Mouse (Mus musculus) natural killer cell, adult 2 months (primary cell): ENCODE results near the gene Taf3.

Source experiments
- DNase-seq, 2 experiments: peaks; one replicate each; pipeline ENCODE4 v3.0.0; 2022; ENCODE audit warnings: low spot score in 2 of 2

Gene Taf3

DNA sequence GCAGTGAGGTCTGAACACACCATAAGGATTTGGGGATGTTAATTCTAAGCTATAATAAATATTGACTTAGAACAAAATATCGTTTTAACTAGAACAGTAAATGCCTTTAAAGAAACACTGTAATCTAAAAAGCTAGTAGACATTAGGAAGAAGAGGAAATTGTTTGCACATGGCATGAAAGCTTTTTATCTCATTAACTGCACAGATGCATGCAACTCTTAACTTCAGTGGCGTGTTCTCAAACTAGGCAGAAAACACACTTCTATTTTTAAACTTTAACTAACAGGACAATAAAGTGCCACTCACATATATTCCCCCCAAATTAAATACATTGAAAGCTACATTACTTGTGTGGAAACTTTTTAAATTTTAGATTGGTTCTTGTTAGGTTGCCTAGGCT is 91.8 kb downstream of the Taf3 start:
- no peak for DNase-seq

GRCm38 (mm10) chr2:9955576-9956535 is 92.5 kb downstream of the Taf3 start:
- DNase-seq: no peak

- peak; percentile 11 to 16 for DNase-seq
These were observed 101.7 kb downstream of the Taf3 start for GRCm38 (mm10) chr2:9946739-9947138.

DNA sequence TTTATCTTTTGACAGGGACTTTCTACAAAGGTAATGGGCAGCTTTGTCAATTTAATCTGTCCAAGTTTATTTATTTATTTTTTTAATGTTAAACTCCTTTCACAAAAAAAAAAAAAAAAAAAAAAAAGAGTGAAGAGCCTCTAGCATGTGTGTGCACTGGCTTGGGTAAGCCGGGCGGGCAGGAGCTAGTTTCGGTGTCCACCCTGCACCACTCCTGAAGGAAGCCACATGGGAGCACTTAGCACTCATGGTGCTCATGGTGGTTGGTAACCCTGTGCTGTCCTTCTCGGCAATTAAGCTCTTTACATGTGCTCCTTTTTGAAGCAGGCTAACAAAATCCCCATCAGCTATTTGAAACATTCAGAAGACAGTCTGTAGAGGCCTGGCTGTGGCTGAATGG is 102.8 kb downstream of the Taf3 start:
- no peak for DNase-seq

GRCm38 (mm10) chr2:9943011-9943410 is 105.4 kb downstream of the Taf3 start:
- no peak for DNase-seq

GRCm38 (mm10) chr2:9939250-9939649 is 109.1 kb downstream of the Taf3 start:
- DNase-seq: no peak

DNA sequence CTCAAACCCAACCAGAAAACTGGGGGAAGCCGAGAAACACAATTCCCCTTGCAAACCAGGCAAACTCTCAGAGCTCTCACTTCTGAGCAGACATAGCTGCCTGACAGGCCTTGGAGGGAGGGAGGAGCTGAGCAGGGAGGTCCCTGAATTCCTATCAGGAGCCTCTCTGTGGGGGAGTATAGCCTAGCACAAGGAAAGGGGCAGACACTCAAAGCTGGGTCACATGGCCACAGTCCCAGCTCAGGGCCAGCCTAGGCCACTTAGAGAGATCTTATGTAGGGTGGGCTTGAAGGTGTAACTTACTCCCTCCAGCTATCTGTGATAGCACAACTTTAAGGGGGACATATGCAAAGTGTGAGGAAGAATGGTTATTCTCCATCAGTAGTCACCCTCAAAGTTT is 112.4 kb downstream of the Taf3 start:
- no peak for DNase-seq

DNA sequence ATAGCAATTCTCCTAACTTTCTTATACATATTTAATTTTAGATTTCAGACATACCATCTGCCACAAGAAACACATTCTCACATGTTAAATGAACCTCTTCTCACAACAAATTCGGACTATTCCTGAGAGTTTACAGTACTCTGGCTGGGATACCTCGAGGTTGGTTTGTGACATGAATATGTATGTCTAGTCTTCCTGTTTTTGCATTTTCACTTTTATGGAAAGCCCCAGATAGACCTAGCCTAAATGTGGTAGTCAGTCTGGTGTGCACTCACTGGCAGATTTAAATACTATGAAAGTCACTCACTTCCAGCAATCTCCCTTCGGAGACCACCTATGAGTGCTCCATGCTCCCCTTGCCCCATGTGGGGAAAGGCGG is 121.5 kb downstream of the Taf3 start:
- DNase-seq: no peak

GRCm38 (mm10) chr2:9926194-9926904 is 122.0 kb downstream of the Taf3 start:
- no peak for DNase-seq

DNA sequence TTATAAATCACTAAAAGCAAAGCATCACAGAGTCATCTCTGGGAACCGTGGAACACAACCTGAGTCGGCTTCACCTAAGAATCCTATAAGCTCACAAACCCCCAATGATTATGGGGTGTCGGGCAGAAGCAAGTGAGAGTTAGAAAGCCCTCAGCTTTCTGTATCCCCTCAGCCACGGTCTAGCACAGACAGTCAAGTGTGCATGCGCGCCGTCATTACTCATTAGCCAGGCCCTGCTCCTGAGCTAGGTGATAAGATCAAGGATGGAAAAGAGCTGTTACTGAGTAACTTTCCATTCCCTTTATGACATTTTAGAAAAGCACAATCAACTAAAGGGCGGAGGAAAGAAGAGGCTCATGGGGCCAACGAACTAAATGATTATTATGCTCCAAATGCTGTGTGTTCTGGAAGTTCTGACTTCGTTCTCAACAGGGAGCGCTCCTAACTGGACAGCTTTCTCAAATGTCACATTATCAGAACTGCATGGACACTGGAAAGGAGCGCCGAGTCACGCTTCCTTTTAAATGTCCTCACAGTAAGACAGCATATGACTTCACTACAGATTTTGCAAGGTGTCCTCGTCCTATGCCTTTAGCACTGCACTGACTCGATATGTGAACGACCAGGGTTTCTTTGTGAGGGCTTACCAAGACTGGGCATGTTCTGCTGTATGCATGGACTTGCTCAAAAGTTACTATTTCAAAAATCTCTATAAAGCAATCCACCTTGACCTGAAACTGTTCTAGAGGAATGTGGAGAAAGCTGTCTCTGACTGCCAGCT is 129.5 kb downstream of the Taf3 start:
- DNase-seq: no peak

GRCm38 (mm10) chr2:9917602-9918001 is 130.8 kb downstream of the Taf3 start:
- no peak for DNase-seq

DNA sequence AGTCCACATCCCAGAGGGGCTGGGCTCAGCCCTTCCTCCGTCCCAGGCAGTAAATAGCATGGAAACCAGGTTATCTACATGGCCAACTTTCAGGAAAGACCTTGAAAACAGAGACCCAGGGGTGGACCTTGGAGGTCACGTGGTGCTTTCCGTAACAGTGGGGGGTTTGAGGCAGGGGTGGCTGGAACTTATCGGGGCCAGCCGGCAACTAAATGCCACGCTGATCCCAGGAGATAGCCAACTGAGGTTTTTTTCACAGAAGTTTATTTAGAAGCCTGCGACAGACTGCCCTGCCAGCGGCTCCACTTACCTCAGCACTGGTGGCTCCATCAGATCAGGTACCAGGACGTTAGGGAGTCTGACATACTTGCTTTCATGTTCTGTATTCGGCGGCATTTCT is 142.4 kb downstream of the Taf3 start:
- no peak for DNase-seq

DNA sequence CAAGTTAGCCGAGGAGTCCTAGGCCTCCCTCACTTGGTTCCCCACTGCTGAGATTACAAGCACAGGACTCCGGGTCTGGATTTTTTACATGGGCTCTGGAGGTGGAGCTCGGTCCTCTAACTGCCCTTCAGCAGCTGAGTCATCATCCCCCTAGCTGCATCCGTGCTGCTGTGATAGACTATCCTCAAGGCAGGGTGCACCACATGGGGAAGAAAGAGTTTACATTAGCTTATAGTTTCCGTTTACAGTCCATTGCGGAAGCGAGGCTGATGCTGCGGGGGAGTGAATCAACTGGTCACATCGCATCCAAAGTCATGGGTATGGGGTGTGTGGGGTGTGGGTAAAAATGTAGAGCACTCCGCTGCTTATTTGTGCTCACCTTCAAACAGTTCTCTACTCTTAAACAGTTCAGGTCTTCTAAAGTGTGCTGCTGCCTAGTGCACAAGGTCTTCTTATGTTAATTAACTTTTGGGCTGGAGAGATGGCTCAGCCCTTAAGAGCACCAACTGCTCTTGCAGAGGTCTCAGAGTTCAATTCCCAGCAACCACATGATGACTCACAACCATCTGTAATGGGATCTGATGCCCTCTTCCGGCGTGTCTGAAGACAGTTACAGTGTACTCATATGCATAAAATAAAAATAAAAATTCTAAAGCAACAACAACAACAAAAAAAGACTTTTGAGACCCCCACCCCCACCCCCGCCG is 144.4 kb downstream of the Taf3 start:
- DNase-seq: no peak

DNA sequence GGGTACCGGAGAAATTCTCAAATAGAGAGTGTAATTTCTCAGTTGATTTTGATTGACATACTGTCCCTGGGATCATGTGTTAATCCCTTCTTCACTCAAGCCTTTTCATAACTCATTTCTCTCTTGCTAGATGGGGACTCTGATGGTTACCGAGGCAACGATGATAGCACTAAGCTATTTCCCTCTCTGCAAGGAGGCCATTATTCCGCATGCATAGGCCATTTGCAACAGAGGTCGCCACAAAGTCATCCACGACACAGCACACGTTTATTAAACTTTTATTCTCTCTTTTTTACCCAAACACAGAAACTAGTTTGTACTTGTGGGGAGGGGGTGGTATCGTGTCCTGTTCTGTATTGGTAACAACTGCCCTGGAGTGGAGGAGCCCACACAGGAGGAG is 150.6 kb downstream of the Taf3 start:
- DNase-seq: no peak

DNA sequence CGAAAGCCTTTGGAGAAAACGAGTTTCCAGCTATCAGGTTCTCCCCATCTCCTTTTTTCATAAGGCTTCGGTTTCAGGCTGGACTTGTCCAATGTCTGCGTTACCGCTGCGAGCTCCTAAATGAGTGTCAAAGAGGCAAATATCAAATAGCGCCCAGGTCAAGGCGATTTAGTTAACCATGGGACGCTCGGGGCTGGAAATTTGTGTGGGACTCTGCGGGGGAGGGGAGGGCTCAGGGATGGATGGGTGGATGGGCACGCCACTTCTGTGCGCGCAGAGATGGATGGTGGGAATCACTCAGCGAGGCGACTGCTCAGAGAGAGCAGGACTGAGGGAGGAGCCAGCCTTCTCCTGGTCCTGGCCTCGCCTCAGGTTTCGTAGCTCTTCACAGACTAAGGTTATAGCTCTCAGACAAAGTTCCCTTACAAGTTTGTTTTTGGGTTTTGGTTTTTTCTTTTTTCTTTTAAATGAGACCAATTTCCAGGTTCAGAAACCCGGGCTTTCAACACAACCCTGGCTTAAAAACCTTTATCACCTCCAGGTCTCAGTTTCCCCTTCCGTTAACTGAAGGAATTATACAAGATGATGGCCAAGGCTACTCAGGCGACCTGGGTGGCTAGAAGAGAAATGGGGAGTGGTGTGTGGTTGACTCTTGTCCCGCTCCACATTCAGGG is 152.2 kb downstream of the Taf3 start:
- DNase-seq: no peak

DNA sequence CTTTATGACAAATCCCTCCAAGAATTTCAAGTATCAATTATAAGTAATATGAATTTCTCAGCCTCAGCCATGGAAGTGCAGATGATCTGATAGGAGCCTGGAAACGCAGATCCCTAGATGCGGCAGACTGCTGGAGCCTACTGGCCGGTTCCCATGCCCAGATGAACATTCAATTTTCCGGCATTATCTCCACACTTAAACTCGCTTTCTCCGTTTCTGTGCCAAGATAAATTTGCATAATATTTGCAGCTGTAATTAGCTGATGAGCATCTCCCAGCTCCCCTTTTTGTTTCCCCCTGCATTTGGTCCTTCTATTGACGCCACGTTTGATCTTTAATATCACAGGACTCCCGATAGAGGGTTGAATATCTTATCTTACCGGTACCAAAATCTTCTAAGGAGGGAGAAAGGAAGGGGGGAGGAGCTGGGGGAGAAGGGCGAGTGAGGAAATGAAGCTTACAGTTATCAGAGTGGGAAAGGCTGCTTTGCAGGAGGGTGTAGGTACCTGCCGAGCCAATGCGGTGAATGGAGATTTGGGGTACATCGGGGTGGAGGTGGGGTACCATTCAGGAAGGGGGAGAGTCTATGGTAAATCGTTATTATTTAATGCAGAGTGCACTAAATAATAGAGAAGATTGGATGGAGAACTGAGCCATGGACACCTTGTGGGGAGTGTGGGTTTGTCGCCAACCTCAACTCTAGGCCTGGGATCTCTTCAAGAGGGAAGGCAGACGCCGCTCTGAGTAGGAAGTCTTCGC is 153.4 kb downstream of the Taf3 start:
- no peak for DNase-seq

DNA sequence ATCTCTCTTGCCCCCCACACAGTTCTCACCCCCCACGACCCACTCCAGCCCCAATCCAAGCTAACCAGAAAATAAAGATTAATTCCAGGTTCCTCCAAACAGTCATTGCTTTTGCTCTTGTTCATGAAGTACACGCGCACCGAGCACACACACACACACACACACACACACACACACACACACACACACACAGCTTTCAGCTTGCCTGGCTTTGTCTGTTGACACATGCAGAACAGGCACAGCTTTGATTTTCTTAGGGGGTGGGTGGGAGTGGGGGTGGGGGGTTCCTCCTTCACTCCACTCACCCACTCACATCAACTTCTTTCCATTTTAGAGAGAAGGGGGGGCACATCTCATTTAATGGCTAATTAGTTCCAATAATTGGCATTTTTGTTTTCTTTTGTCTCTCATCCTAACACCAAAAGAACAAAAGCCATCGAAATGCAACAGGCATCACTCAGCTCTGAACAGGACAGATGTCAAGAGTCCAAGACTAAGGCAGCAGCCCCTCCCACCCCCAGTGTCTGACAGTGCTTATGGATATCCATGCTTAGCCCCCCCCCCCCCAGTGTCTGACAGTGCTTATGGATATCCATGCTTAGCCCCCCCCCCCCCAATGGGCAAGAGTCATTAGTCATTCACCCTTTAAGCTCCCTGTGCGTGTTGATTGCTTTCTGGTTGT is 155.0 kb downstream of the Taf3 start:
- DNase-seq: no peak

DNA sequence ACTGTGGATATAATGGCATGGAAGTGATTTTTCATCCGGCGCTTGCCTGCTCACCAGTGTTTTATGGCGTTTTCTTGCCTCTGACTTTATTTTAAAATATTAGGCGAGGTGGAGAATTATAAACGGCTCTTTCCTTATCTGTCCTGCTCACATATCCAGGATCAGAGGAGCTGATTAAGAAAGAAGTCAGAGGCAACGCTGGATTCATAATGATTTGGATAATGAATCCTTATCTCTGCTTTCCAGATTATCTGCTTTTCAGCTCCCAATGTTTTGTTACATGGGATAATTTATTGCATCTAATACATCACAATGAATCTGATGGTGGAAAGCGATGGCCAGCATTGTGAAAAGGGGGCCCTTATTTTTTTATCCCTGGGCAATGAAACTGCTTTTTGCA is 155.9 kb downstream of the Taf3 start:
- no peak for DNase-seq

GRCm38 (mm10) chr2:9890906-9891305 is 157.5 kb downstream of the Taf3 start:
- DNase-seq: no peak

- no peak for DNase-seq
These were observed 158.1 kb downstream of the Taf3 start for GRCm38 (mm10) chr2:9890251-9890650.
